Comparison of ENCODE assay signal across 8 mouse cellular contexts in genomic region chr9:88241203-88241995, GRCm38 (mm10).
DNase-seq lines count a peak whose midpoint lies in the region; ATAC-seq lines count a peak whose summit lies in the region.

No protein-coding gene starts in this region.

- H3K27me3 ChIP-seq in hindbrain, embryonic 11.5 days (ENCODE audit: control insufficient read depth, insufficient read depth, low read length): no peaks in the 10 kb centered on the region

- H3K36me3 ChIP-seq in hindbrain, embryonic 11.5 days (ENCODE audit: control insufficient read depth, insufficient read depth, low read length): no peaks in the 10 kb centered on the region

- no peak overlapping the region for H3K27ac ChIP-seq in hindbrain, embryonic 11.5 days (ENCODE audit: low read depth, low read length)

- peak; percentile 95 for ATAC-seq in hindbrain, embryonic 11.5 days (ENCODE audit: low FRiP score)

- H3K4me3 ChIP-seq in hindbrain, embryonic 11.5 days (ENCODE audit: low read depth, low read length): peak overlapping the region; percentile 28

- H3K9me3 ChIP-seq in hindbrain, embryonic 11.5 days (ENCODE audit: control insufficient read depth, low read length): no peaks in the 10 kb centered on the region

- 8% methylated on average over 18 of the region's 18 CpGs for WGBS in hindbrain, embryonic 11.5 days

- peak overlapping the region; percentile 46 for H3K4me2 ChIP-seq in hindbrain, embryonic 11.5 days (replicated peaks; ENCODE audit: low read depth, low read length)

- H3K4me1 ChIP-seq in hindbrain, embryonic 11.5 days (replicated peaks; ENCODE audit: control insufficient read depth, insufficient read depth, low read length): no peaks in the 10 kb centered on the region

- peak; percentile 32 for DNase-seq in MN1 (ENCODE audit: low spot score)
- DNase-seq in cerebellum, adult 8-10 months: peak; percentile 74
- peak; percentile 44 to 81 for DNase-seq in frontal cortex, adult 2 months (ENCODE audit: extremely low spot score in 1 of 2, low spot score in 1 of 2)
- peak; percentile 85 for DNase-seq in hindbrain, embryonic 11.5 days (ENCODE audit: low spot score)
- DNase-seq in layer of hippocampus, postnatal 10 days (ENCODE audit: low spot score in 2 of 2): peak; percentile 65 to 70
- peak; percentile 91 for DNase-seq in lung, postnatal 10 days
- peak; percentile 63 for DNase-seq in ovary, postnatal 36 days (ENCODE audit: low spot score)
- peak; percentile 85 for DNase-seq in thymus, postnatal 25 days

- H3K9ac ChIP-seq in hindbrain, embryonic 11.5 days (ENCODE audit: low read depth, low read length): no peak overlapping the region

Comparison
In these comparisons a context has a peak if more than half of its experiments do, and no peak if none do; other contexts are left out.
1. DNase-seq: peak in every context shown above with its lines; median percentile 91 in lung, postnatal 10 days; 85 in hindbrain, embryonic 11.5 days; 85 in thymus, postnatal 25 days; 74 in cerebellum, adult 8-10 months; 68 in layer of hippocampus, postnatal 10 days; 63 in ovary, postnatal 36 days; 62 in frontal cortex, adult 2 months; 32 in MN1.